8 mouse cellular contexts compared by ENCODE assay signal in the genomic region with DNA sequence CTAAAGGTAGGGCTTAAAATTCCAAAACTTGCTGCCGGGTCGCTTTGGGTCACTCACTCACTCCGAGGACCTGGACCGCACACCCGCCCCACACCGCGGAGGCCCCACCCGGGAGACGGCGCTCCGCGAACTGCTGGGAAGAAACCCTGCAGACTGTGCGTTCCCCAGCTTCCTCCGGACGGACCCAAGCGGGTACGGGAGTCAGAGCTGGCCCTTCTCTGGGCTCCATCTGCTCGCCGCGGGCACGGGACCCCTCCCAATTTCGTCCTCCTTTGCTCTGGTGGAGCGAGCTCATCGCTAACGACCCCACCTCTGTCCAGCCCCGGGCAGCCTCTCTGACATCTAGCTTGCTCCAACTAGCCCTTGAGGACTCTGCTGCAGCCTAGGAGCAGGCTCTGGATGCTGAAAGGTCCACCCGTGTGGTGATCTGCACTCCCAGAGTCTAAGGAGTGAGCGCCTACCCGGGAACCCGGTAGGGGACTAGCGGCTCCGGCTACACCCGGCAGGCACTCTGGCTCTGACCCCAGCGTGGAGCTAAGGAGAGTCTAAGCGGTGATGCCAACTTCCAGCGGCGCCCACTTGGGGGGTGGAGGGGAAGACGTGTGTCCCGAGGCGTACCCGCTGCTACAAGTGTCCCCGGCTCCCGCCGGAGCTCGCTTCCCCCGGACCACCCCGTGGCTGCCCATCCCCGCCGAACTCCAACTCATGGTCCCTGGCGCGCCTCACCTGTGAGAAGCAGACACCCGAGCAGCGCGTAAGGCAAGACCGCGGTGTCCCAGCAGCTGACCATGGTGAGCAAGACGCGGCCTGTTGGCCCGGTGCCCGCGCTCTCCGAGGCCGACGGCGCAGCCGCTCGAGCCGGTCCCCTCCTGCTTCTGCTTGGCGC. TPM values are rescaled to one million over a fixed set of nuclear protein-coding genes. Genes with fewer than 3 reads are reported as not detected.
DNase-seq lines count a peak whose midpoint lies in the region; ATAC-seq and TF ChIP-seq lines count a peak whose summit lies in the region.

No protein-coding gene starts in this region.

- H3K9me3 ChIP-seq in intestine, embryonic 16.5 days (ENCODE audit: control insufficient read depth, low read length), result no peaks in the 10 kb centered on the region
- no peaks in the 10 kb centered on the region for H3K9me3 ChIP-seq in lung, postnatal 0 days (ENCODE audit: low read length)

- ATAC-seq in intestine, embryonic 16.5 days, result peak; percentile 58
- ATAC-seq in lung, postnatal 0 days, result peak; percentile 55

- H3K4me2 ChIP-seq in intestine, embryonic 16.5 days (ENCODE audit: low read depth, low read length), result peak overlapping the region; percentile 80
- peak overlapping the region; percentile 75 for H3K4me2 ChIP-seq in lung, postnatal 0 days (replicated peaks; ENCODE audit: low read depth, low read length)

- TF ChIP-seq CTCF in lung, postnatal 0 days (IDR thresholded peaks at IDR 0.05), result no peak

- H3K36me3 ChIP-seq in intestine, embryonic 16.5 days (ENCODE audit: control insufficient read depth, insufficient read depth, low read length), result no peaks in the 10 kb centered on the region
- H3K36me3 ChIP-seq in lung, postnatal 0 days (ENCODE audit: insufficient read depth, low read length), result no peaks in the 10 kb centered on the region

- no peak for TF ChIP-seq EP300 in lung, postnatal 0 days (IDR thresholded peaks at IDR 0.05)

- peak overlapping the region; percentile 50 for H3K9ac ChIP-seq in intestine, embryonic 16.5 days (ENCODE audit: low read depth, low read length)
- H3K9ac ChIP-seq in lung, postnatal 0 days (replicated peaks; ENCODE audit: low read depth), result peak overlapping the region; percentile 58

- peaks cover 20% of the 10 kb centered on the region for H3K4me1 ChIP-seq in intestine, embryonic 16.5 days (ENCODE audit: control insufficient read depth, insufficient read depth, low read length)
- peaks cover 5% of the 10 kb centered on the region; the same call in 1 of the 2 replicates for H3K4me1 ChIP-seq in lung, postnatal 0 days (ENCODE audit: insufficient read depth, low read depth, low read length)

- peak; percentile 73 to 74 for DNase-seq in cerebellum, postnatal 10 days
- DNase-seq in cerebellum, adult 11 months, result no peak
- peak; percentile 82 for DNase-seq in adrenal gland, postnatal 10 days
- peak; percentile 27 to 43 for DNase-seq in gastrocnemius, adult 8-10 months (ENCODE audit: low spot score in 2 of 2)
- DNase-seq in lung, postnatal 0 days (ENCODE audit: low spot score), result peak; percentile 68
- DNase-seq in ovary, postnatal 14 days (ENCODE audit: low spot score), result peak; percentile 27
- DNase-seq in layer of hippocampus, postnatal 14 days (ENCODE audit: low spot score in 2 of 2), result no peak

- WGBS in intestine, embryonic 16.5 days, result under 1% methylated on average over 69 of the region's 69 CpGs
- WGBS in lung, postnatal 0 days, result under 1% methylated on average over 56 of the region's 69 CpGs

- H3K27me3 ChIP-seq in intestine, embryonic 16.5 days (replicated peaks; ENCODE audit: control insufficient read depth, insufficient read depth, low read length), result peaks cover 61% of the 10 kb centered on the region
- peaks cover 48% of the 10 kb centered on the region for H3K27me3 ChIP-seq in lung, postnatal 0 days (replicated peaks; ENCODE audit: insufficient read depth, low read length)

- H3K27ac ChIP-seq in intestine, embryonic 16.5 days (ENCODE audit: low read length), result peak overlapping the region; percentile 23
- peak overlapping the region; percentile 73 for H3K27ac ChIP-seq in lung, postnatal 0 days (ENCODE audit: low read length)

- H3K4me3 ChIP-seq in intestine, embryonic 16.5 days (ENCODE audit: low read length), result peak overlapping the region; percentile 53
- H3K4me3 ChIP-seq in lung, postnatal 0 days (ENCODE audit: low read depth, low read length), result peak overlapping the region; percentile 56

RNA-seq across cellular contexts. Expression of gene Flt1, which starts 0.6 kb away (rescaled TPM):
- 10 to 100 TPM; 37.5 to 40.7 TPM for total RNA-seq in adrenal gland, postnatal 10 days (2021)
- 10 to 100 TPM; 21.2 to 27.7 (median 24.7) TPM for total RNA-seq in gastrocnemius, adult 8-10 months (2022)
- 9.7 and 10.0 TPM in 2 replicates for polyA plus RNA-seq in intestine, embryonic 16.5 days (2015; fragmentation: Nextera tagmentation; extraction: Ambion mirVana)
- 18.1 and 19.5 TPM in 2 replicates for polyA plus RNA-seq in lung, postnatal 0 days (2015; fragmentation: Nextera tagmentation; extraction: Ambion mirVana)
- 10 to 100 TPM; 28.4 to 30.1 TPM for total RNA-seq in layer of hippocampus, postnatal 14 days (2021)

Comparison
In these comparisons a context has a peak if more than half of its experiments do, and no peak if none do; other contexts are left out.
1. DNase-seq: peak in cerebellum, postnatal 10 days (2 of 2), adrenal gland, postnatal 10 days (single experiment), gastrocnemius, adult 8-10 months (2 of 2), lung, postnatal 0 days (single experiment) and ovary, postnatal 14 days (single experiment); none in cerebellum, adult 11 months (single experiment) and layer of hippocampus, postnatal 14 days (0 of 2).